Mouse (Mus musculus) thymus, adult 2 months (tissue): ENCODE measurements around the gene Ubtd1. TPM values are rescaled to one million over a fixed set of nuclear protein-coding genes. Genes with fewer than 3 reads are reported as not detected.

ENCODE experiments used
- DNase-seq: peaks from one replicate; pipeline ENCODE4 v3.0.0; 2021
- H3K27ac ChIP-seq: fragments of 200-500 bp; 2 replicates; pipeline ENCODE4 v1.5.1; 2012; ENCODE audit warnings: low read length, control low read depth; ENCODE audit not compliant: control insufficient read depth, insufficient read depth
- H3K27me3 ChIP-seq: fragments of 200-500 bp; 2 replicates; pipeline ENCODE4 v1.6.1; 2012; ENCODE audit warnings: mild to moderate bottlenecking, low read length, moderate library complexity, mixed read lengths; ENCODE audit not compliant: control insufficient read depth, insufficient read depth
- H3K36me3 ChIP-seq: fragments of 200-500 bp; 2 replicates; pipeline ENCODE4 v1.6.1; 2012; ENCODE audit warnings: mild to moderate bottlenecking, low read length, moderate library complexity; ENCODE audit not compliant: control insufficient read depth, insufficient read depth
- H3K4me1 ChIP-seq: fragments of 200-500 bp; replicated peaks from 2 replicates; pipeline ENCODE4 v1.6.1; 2012; ENCODE audit warnings: low read length; ENCODE audit not compliant: control insufficient read depth, insufficient read depth
- H3K4me3 ChIP-seq: fragments of 200-500 bp; 2 replicates; pipeline ENCODE4 v1.5.1; 2012; ENCODE audit warnings: mild to moderate bottlenecking, low read length, control low read depth, moderate library complexity; ENCODE audit not compliant: control insufficient read depth, insufficient read depth
- CTCF ChIP-seq: fragments of 200-500 bp; IDR thresholded peaks from 2 replicates; pipeline ENCODE4 v1.5.1; 2012; ENCODE audit warnings: mild to moderate bottlenecking, control low read depth, low read length, moderate library complexity, borderline replicate concordance; ENCODE audit not compliant: control insufficient read depth, poor library complexity, insufficient read depth; ENCODE audit errors: extremely low read depth
- POLR2A ChIP-seq: fragments of 200-500 bp; IDR thresholded peaks from 2 replicates; pipeline ENCODE4 v1.6.1; 2012; ENCODE audit warnings: mild to moderate bottlenecking, low read length, control low read depth, moderate library complexity; ENCODE audit not compliant: control insufficient read depth, poor library complexity, insufficient read depth; ENCODE audit errors: extremely low read depth
- WGBS: fragments of 180-500 bp; shearing (Covaris S2); methylation state at CpG from one replicate; pipeline ENCODE4 v1.1.7; 2018; 5-methylcytosine and 5-hydroxymethylcytosine counted together
- polyA plus RNA-seq: library from polyadenylated mRNA; depleted of rRNA; stranded (reverse); fragments of >200 nt; gene quantifications from 2 replicates; pipeline ENCODE4 v1.2.3, GENCODE M21; 2012

The Ubtd1 gene
- polyA plus RNA-seq, 1 experiment, result 36.9 TPM

DNA sequence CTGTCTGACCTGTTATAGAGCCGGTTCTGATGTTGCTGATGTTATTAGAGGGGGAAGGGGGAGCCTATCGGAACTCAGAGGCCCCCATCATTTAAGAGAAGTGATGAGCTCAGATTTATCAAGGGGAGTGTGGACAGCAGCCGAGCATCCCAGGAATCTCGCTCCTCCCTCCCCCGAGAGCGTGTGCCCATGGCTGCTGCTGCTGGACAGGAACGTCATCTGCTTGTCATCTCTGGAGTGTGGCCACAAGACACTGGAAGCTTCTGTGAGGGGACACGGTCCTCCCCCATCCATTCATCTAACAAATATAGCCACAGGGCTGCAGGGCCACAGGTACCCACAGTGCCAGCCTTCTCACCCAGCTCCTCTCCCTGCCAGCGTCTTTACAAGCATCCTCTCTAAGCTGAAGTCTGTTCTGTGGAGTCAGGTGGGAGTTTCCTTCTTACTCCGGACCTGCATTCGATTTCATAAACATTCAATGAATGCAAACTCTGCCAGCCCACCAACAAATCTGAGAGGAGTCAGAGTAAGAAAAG, 55.7 kb downstream of the Ubtd1 start:
- 89% methylated on average over 11 of the region's 11 CpGs for WGBS
- TF ChIP-seq POLR2A, result no peak
- TF ChIP-seq CTCF, result no peak
- H3K36me3 ChIP-seq, result no peaks in the 10 kb centered on the region
- no peak overlapping the region for H3K4me3 ChIP-seq
- no peak overlapping the region for H3K27ac ChIP-seq
- no peaks in the 10 kb centered on the region; the same call in 1 of the 2 replicates for H3K4me1 ChIP-seq
- DNase-seq, result no peak
- H3K27me3 ChIP-seq, result no peaks in the 10 kb centered on the region

DNA sequence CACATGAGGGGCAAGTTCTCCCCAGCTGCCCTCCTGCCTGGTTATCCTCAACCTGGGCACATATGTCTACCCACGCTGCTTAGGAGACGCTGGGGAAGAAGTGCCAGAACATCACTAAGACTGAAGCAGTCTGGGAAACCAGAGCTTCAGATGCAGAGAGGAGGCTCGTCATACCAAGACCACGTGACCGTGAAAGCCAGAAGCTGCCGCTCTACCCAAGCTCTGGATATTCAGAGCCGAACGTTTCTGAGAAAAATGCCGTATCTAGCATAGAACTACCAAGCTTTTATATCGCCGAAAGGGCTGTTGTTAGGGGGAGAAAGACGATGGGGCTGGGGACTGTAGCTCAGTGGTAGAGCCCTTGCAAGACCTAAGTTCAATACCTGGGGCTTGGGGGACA, 56.7 kb downstream of the Ubtd1 start:
- H3K36me3 ChIP-seq, result no peaks in the 10 kb centered on the region
- H3K4me3 ChIP-seq, result no peak overlapping the region
- no peak for TF ChIP-seq CTCF
- TF ChIP-seq POLR2A, result no peak
- H3K27ac ChIP-seq, result no peak overlapping the region
- WGBS, result 86% methylated on average over 12 of the region's 12 CpGs
- H3K27me3 ChIP-seq, result no peaks in the 10 kb centered on the region
- H3K4me1 ChIP-seq, result no peaks in the 10 kb centered on the region; the same call in 1 of the 2 replicates
- no peak for DNase-seq

- DNase-seq, result no peak
- no peaks in the 10 kb centered on the region for H3K4me1 ChIP-seq
Measured at GRCm38 (mm10) chr19:42043988-42044387, 62.4 kb downstream of the Ubtd1 start.

DNA sequence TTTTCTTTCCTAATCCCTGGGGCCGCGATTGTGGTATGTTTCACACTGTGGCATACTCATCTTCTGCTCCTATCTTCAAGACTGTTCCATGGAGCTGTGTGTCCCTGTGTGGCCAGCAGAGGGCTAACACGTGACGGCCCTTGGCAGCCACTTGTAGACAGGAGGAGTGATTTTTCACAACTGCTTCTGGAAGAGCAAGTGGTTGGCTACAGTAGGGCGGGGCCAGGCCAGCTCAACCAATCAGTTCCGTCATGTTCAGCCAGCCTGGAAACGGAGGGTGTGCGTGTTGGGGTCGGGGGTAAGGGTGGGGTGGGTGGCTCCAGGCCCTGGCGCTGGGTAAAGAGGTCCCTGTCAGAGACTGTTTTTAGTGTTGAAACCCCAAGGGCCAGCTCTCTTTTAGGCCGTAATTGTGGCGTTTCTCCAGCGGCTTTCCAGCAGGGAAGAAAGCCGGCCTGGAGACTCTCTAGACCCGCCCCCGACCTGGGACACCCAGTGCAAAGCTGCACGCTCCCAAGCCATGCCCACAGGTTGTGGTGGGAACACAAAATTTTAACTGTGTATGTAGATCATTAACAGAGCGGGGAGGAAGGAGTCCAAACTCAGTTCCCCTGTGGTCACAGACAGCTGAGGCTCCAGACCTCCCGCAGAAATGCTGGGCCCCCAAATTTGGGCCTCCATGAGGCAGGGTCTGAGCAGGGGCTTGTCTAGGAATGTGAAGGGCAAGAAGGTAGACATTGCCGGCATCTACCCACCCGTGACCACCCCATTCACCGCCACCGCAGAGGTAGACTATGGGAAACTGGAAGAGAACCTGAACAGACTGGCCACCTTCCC, 63.9 kb downstream of the Ubtd1 start, which contains the start of gene Hoga1:
Gene Hoga1 (plus strand): TSS at position 342 of the 834 bp plus-strand sequence.
- 42% methylated on average over 23 of the region's 23 CpGs for WGBS
- Histone ChIP-seq H3K4me1 (no peaks in the 10 kb centered on the region), H3K4me3 (no peak within 1 kb of the TSS), H3K27ac (no peak within 1 kb of the TSS), H3K36me3 (no peaks in the 10 kb centered on the region), H3K27me3 (no peaks in the 10 kb centered on the region)
- TF ChIP-seq CTCF, result peak; percentile 55; the same call in 1 of the 2 replicates
- no peak for TF ChIP-seq POLR2A
- peak; percentile 59 for DNase-seq

More at GRCm38 (mm10) chr19:42043988-42044387, 62.4 kb downstream of the Ubtd1 start:
- TF ChIP-seq POLR2A, result no peak
- TF ChIP-seq CTCF, result no peak
- H3K27ac ChIP-seq, result no peak overlapping the region
- H3K4me3 ChIP-seq, result no peak overlapping the region
- H3K36me3 ChIP-seq, result no peaks in the 10 kb centered on the region
- H3K27me3 ChIP-seq, result no peaks in the 10 kb centered on the region
- 96% methylated on average over 6 of the region's 6 CpGs for WGBS

GRCm38 (mm10) chr19:42050251-42050650, 68.7 kb downstream of the Ubtd1 start:
- TF ChIP-seq POLR2A (no peak), CTCF (no peak)
- H3K4me3 ChIP-seq, result no peak overlapping the region
- DNase-seq, result no peak
- H3K36me3 ChIP-seq, result no peaks in the 10 kb centered on the region
- 81% methylated on average over 1 of the region's 1 CpGs for WGBS
- no peaks in the 10 kb centered on the region for H3K27me3 ChIP-seq
- no peaks in the 10 kb centered on the region for H3K4me1 ChIP-seq
- no peak overlapping the region for H3K27ac ChIP-seq

DNA sequence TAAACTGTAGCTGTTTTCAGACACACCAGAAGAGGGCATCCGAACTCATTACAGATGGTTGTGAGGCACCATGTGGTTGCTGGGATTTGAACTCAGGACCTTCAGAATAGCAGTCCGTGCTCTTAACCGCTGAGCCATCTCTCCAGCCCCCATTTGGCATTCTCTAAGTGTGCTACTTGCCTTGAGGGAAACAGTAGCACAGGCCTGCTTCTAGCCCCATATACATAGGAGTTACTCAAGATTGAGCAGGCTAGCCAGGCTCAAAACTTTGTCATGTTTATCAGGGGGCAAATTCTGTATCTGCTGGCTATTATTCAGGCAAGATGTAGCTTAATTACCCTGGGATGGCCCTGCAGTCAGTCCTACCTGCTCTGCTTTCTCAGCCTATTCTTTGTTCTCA, 69.8 kb downstream of the Ubtd1 start:
- WGBS, result 95% methylated on average over 3 of the region's 3 CpGs
- Histone ChIP-seq H3K27ac (no peak overlapping the region), H3K27me3 (no peaks in the 10 kb centered on the region), H3K4me1 (no peaks in the 10 kb centered on the region), H3K36me3 (no peaks in the 10 kb centered on the region), H3K4me3 (no peak overlapping the region)
- TF ChIP-seq POLR2A (no peak), CTCF (no peak)
- no peak for DNase-seq

DNA sequence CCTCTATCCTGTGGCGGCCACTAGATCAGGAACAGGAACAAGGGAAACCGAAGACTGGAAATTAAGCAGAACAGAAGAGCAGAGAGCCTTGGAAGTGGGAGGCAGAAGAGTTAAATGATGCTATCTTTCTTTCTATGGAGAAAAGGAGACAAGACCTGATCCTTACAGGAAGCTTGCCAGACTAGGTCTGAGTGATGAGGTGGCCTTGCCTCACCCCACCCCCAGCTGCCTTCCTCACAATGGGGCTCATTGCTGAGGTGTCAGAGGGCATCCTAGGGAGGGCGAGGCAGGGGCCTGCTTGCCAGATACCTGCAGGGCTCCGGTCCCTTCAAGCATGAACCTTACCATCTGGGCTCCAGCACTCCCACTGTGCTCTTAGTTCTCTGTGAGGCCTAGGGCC, 70.4 kb downstream of the Ubtd1 start, which contains the start of gene 4933411K16Rik:
Gene 4933411K16Rik (plus strand): TSS at position 301 of the 400 bp plus-strand sequence.
- H3K4me3 ChIP-seq, result no peak within 1 kb of the TSS
- H3K27ac ChIP-seq, result no peak within 1 kb of the TSS
- TF ChIP-seq CTCF, result no peak
- TF ChIP-seq POLR2A, result no peak
- no peaks in the 10 kb centered on the region for H3K36me3 ChIP-seq
- H3K4me1 ChIP-seq, result no peaks in the 10 kb centered on the region
- DNase-seq, result no peak
- no peaks in the 10 kb centered on the region for H3K27me3 ChIP-seq
- 93% methylated on average over 4 of the region's 4 CpGs for WGBS
